Mouse (Mus musculus): ENCODE results near the gene Cdc25a.

GRCm38 (mm10) chr9:109914269-109914926 lies 39.0 kb downstream of the Cdc25a start:
- TF ChIP-seq CTCF (IDR thresholded peaks at IDR 0.05; ENCODE audit: insufficient read depth, low read length), result no peak
- TF ChIP-seq POLR2A (IDR thresholded peaks at IDR 0.05; ENCODE audit: borderline replicate concordance, extremely low read depth, low read depth, low read length), result no peak
